Mouse (Mus musculus) heart, postnatal 0 days (tissue): ENCODE data around the gene Cdt1.

Experiments
- CTCF ChIP-seq: IDR thresholded peaks from 2 replicates; pipeline ENCODE4 v1.5.1; 2016; ENCODE audit warnings: antibody characterized with exemption, control low read depth, low read depth
- EP300 ChIP-seq: IDR thresholded peaks from 2 replicates; pipeline ENCODE4 v1.6.1; 2016; ENCODE audit warnings: antibody characterized with exemption, low read depth

GRCm38 (mm10) chr8:122526084-122526483 lies 41.7 kb upstream of the Cdt1 start:
- no peak for TF ChIP-seq CTCF
- no peak for TF ChIP-seq EP300
